31 mouse cellular contexts compared by ENCODE assay signal in genomic region chr6:103564811-103565210, GRCm38 (mm10). TPM values are rescaled to one million over a fixed set of nuclear protein-coding genes. Genes with fewer than 3 reads are reported as not detected.
DNase-seq lines count a peak whose midpoint lies in the region; ATAC-seq lines count a peak whose summit lies in the region.
"Had no signal": no experiment of that assay in that cellular context is flagged by ENCODE, and none has a peak within 500 bp of the region (broad histone marks: within the 10 kb centered on the region; RNA-seq: fewer than 3 reads in every experiment).

No protein-coding gene starts in this region.

- H3K36me3 ChIP-seq in hindbrain, embryonic 12.5 days, result no peaks in the 10 kb centered on the region
- no peaks in the 10 kb centered on the region for H3K36me3 ChIP-seq in hindbrain, embryonic 10.5 days
- no peaks in the 10 kb centered on the region for H3K36me3 ChIP-seq in midbrain, embryonic 13.5 days
- H3K36me3 ChIP-seq in midbrain, embryonic 10.5 days, result no peaks in the 10 kb centered on the region
- H3K36me3 ChIP-seq in midbrain, embryonic 15.5 days (replicated peaks), result no peaks in the 10 kb centered on the region
- H3K36me3 ChIP-seq: embryonic facial prominence, embryonic 10.5 days; embryonic facial prominence, embryonic 15.5 days; forebrain, embryonic 12.5 days; G1E; heart, embryonic 12.5 days; liver, embryonic 12.5 days had no signal

- H3K4me3 ChIP-seq in hindbrain, embryonic 12.5 days, result no peak overlapping the region
- H3K4me3 ChIP-seq in hindbrain, embryonic 10.5 days, result no peak overlapping the region
- no peak overlapping the region for H3K4me3 ChIP-seq in midbrain, embryonic 13.5 days (replicated peaks)
- no peak overlapping the region for H3K4me3 ChIP-seq in midbrain, embryonic 10.5 days
- no peak overlapping the region for H3K4me3 ChIP-seq in midbrain, embryonic 15.5 days
- H3K4me3 ChIP-seq: embryonic facial prominence, embryonic 10.5 days; embryonic facial prominence, embryonic 15.5 days; forebrain, embryonic 12.5 days; heart, embryonic 12.5 days; liver, embryonic 12.5 days had no signal

- peak overlapping the region; percentile 55; the same call in 1 of the 2 replicates for H3K27ac ChIP-seq in hindbrain, embryonic 12.5 days
- H3K27ac ChIP-seq in hindbrain, embryonic 10.5 days, result no peak overlapping the region
- 0 out of 2 replicates have a peak overlapping the region, but pooled peaks have one; percentile 14 for H3K27ac ChIP-seq in midbrain, embryonic 13.5 days
- H3K27ac ChIP-seq in midbrain, embryonic 10.5 days (replicated peaks), result no peak overlapping the region
- 0 out of 2 replicates have a peak overlapping the region, but pooled peaks have one; percentile 29 for H3K27ac ChIP-seq in midbrain, embryonic 15.5 days
- H3K27ac ChIP-seq: embryonic facial prominence, embryonic 10.5 days; embryonic facial prominence, embryonic 15.5 days; forebrain, embryonic 12.5 days; liver, embryonic 12.5 days had no signal

- WGBS in hindbrain, embryonic 12.5 days, result 67% methylated on average over 6 of the region's 6 CpGs
- 77% methylated on average over 6 of the region's 6 CpGs for WGBS in hindbrain, embryonic 10.5 days
- WGBS in midbrain, embryonic 13.5 days, result 47% methylated on average over 6 of the region's 6 CpGs
- 74% methylated on average over 6 of the region's 6 CpGs for WGBS in midbrain, embryonic 10.5 days
- 34% methylated on average over 6 of the region's 6 CpGs for WGBS in midbrain, embryonic 15.5 days

- H3K27me3 ChIP-seq in hindbrain, embryonic 12.5 days, result no peaks in the 10 kb centered on the region
- no peaks in the 10 kb centered on the region for H3K27me3 ChIP-seq in hindbrain, embryonic 10.5 days (ENCODE audit: insufficient read depth, poor library complexity, severe bottlenecking)
- H3K27me3 ChIP-seq in midbrain, embryonic 13.5 days, result no peaks in the 10 kb centered on the region
- no peaks in the 10 kb centered on the region for H3K27me3 ChIP-seq in midbrain, embryonic 10.5 days (ENCODE audit: low read depth, poor library complexity, severe bottlenecking)
- no peaks in the 10 kb centered on the region for H3K27me3 ChIP-seq in midbrain, embryonic 15.5 days (replicated peaks)
- H3K27me3 ChIP-seq: embryonic facial prominence, embryonic 15.5 days; forebrain, embryonic 12.5 days; heart, embryonic 12.5 days; liver, embryonic 12.5 days; Patski had no signal

- ATAC-seq in hindbrain, embryonic 12.5 days (ENCODE audit: low FRiP score), result no peak
- ATAC-seq in midbrain, embryonic 13.5 days, result no peak
- peak; percentile 34 for ATAC-seq in CD4-positive, CD25-positive, alpha-beta regulatory T cell, adult 4 months
- peak; percentile 48 for ATAC-seq in midbrain, embryonic 15.5 days (replicated peaks)
- ATAC-seq: liver, embryonic 12.5 days; liver, postnatal 0 days; Patski had no signal

- no peak overlapping the region for H3K9ac ChIP-seq in hindbrain, embryonic 12.5 days
- H3K9ac ChIP-seq in midbrain, embryonic 13.5 days (replicated peaks), result no peak overlapping the region
- H3K9ac ChIP-seq in midbrain, embryonic 15.5 days, result no peak overlapping the region
- H3K9ac ChIP-seq: embryonic facial prominence, embryonic 15.5 days; forebrain, embryonic 12.5 days; heart, embryonic 12.5 days; liver, embryonic 12.5 days; liver, postnatal 0 days had no signal

- DNase-seq in hindbrain, embryonic 10.5 days (ENCODE audit: low spot score), result no peak
- DNase-seq in midbrain, embryonic 10.5 days (ENCODE audit: low spot score), result no peak
- no peak for DNase-seq in spleen, adult 12 weeks (ENCODE audit: low spot score)
- no peak for DNase-seq in adrenal gland, adult 18-20 months (ENCODE audit: low spot score in 2 of 2)
- DNase-seq: adrenal gland, postnatal 25 days; cerebellum, adult 18-20 months; cerebellum, postnatal 14 days; gastrocnemius, postnatal 14 days; heart, postnatal 4 days; kidney, adult 18-20 months; kidney, postnatal 36 days; layer of hippocampus, postnatal 36 days; left cerebral cortex, postnatal 4 days; liver, postnatal 0 days; lung, postnatal 36 days; right cerebral cortex, postnatal 25 days; thymus, adult 2 months had no signal

- peaks cover 14% of the 10 kb centered on the region for H3K4me1 ChIP-seq in hindbrain, embryonic 12.5 days
- H3K4me1 ChIP-seq in hindbrain, embryonic 10.5 days (replicated peaks), result peaks cover 10% of the 10 kb centered on the region
- peaks cover 42% of the 10 kb centered on the region for H3K4me1 ChIP-seq in midbrain, embryonic 13.5 days (replicated peaks)
- H3K4me1 ChIP-seq in midbrain, embryonic 10.5 days, result peaks cover 13% of the 10 kb centered on the region
- H3K4me1 ChIP-seq in midbrain, embryonic 15.5 days, result peaks cover 34% of the 10 kb centered on the region
- H3K4me1 ChIP-seq: embryonic facial prominence, embryonic 15.5 days; heart, embryonic 12.5 days; liver, embryonic 12.5 days had no signal

- H3K4me2 ChIP-seq in hindbrain, embryonic 12.5 days (replicated peaks), result no peak overlapping the region
- H3K4me2 ChIP-seq in midbrain, embryonic 13.5 days (replicated peaks), result no peak overlapping the region
- no peak overlapping the region for H3K4me2 ChIP-seq in midbrain, embryonic 15.5 days
- H3K4me2 ChIP-seq: embryonic facial prominence, embryonic 15.5 days; forebrain, embryonic 12.5 days; heart, embryonic 12.5 days; liver, embryonic 12.5 days had no signal

- H3K9me3 ChIP-seq in hindbrain, embryonic 12.5 days (replicated peaks), result no peaks in the 10 kb centered on the region
- H3K9me3 ChIP-seq in hindbrain, embryonic 10.5 days, result no peaks in the 10 kb centered on the region
- H3K9me3 ChIP-seq in midbrain, embryonic 13.5 days, result no peaks in the 10 kb centered on the region
- no peaks in the 10 kb centered on the region for H3K9me3 ChIP-seq in midbrain, embryonic 10.5 days (replicated peaks)
- no peaks in the 10 kb centered on the region for H3K9me3 ChIP-seq in midbrain, embryonic 15.5 days
- H3K9me3 ChIP-seq: embryonic facial prominence, embryonic 10.5 days; embryonic facial prominence, embryonic 15.5 days; forebrain, embryonic 12.5 days; G1E; heart, embryonic 12.5 days; liver, embryonic 12.5 days had no signal

RNA-seq across cellular contexts. Expression of gene Chl1, which starts 54.4 kb away (rescaled TPM):
- 46.5 and 52.1 TPM in 2 replicates for polyA plus RNA-seq in hindbrain, embryonic 12.5 days (2016; fragmentation: Nextera tagmentation; extraction: Ambion mirVana)
- 2.3 and 10.8 TPM in 2 replicates for polyA plus RNA-seq in hindbrain, embryonic 10.5 days (2016; fragmentation: Nextera tagmentation; extraction: Ambion mirVana)
- 74.8 and 90.2 TPM in 2 replicates for polyA plus RNA-seq in midbrain, embryonic 13.5 days (2015; fragmentation: Nextera tagmentation; extraction: Ambion mirVana)
- polyA plus RNA-seq in midbrain, embryonic 10.5 days (2016; fragmentation: Nextera tagmentation; extraction: Ambion mirVana), result 0.95 and 3.8 TPM in 2 replicates
- under 1 TPM in 1 of 2 experiments, not detected in 1; 0.05 TPM for polyA plus RNA-seq in CD4-positive, CD25-positive, alpha-beta regulatory T cell, adult 4 months (2017; shearing (Covaris generic))
- 141 and 166 TPM in 2 replicates for polyA plus RNA-seq in midbrain, embryonic 15.5 days (2015; fragmentation: Nextera tagmentation; extraction: Ambion mirVana)
- 1 to 10 TPM; 1.7 to 2.3 TPM for total RNA-seq in adrenal gland, adult 18-20 months (2021)
- total RNA-seq: granulocyte monocyte progenitor cell, adult 5-6 weeks; neutrophil, adult 5-6 weeks had no signal
- polyA plus RNA-seq: G1E; heart, embryonic 12.5 days; heart, postnatal 0 days; liver, postnatal 0 days; Patski had no signal

Comparison
In these comparisons a context has a peak if more than half of its experiments do, and no peak if none do; other contexts are left out.
1. ATAC-seq: peak in CD4-positive, CD25-positive, alpha-beta regulatory T cell, adult 4 months (single experiment) and midbrain, embryonic 15.5 days (single experiment); none in hindbrain, embryonic 12.5 days (single experiment) and midbrain, embryonic 13.5 days (single experiment).
2. H3K27ac ChIP-seq: peak in hindbrain, embryonic 12.5 days (single experiment), midbrain, embryonic 13.5 days (single experiment) and midbrain, embryonic 15.5 days (single experiment); none in hindbrain, embryonic 10.5 days (single experiment) and midbrain, embryonic 10.5 days (single experiment).